Mouse (Mus musculus): ENCODE measurements around the gene Fam19a1. TPM values are rescaled to one million over a fixed set of nuclear protein-coding genes. Genes with fewer than 3 reads are reported as not detected.
"Not testable (repeated sequence)": the region's sequence is repeated elsewhere in the genome, so short reads cannot be mapped to it uniquely, and the experiment has no call there.

Fam19a1 gene
- total RNA-seq (2022), result 1 to 10 TPM; 1.6 to 4.4 (median 2.8) TPM

DNA sequence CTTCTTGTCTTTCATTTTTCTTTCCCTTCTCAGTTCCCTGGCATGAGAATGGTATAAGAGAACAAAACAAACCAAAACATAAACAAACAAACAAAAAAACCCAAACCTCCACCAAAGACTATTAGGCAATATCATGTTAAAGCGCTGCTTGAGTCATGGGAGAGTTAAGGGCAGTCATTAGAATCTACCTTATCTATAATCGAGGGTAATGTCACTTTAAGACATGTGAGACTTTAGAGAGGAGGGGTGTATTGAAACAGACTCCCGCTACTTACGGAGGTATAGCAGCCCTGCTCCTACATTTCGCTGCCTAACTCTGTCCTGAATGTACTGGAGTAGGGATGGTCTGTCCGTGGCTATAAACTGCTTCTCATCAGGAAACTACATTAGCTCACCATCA, at the start of gene Fam19a1:
Gene Fam19a1 (plus strand): TSS at position 301 of the 400 bp plus-strand sequence.
- no peak for DNase-seq

GRCm38 (mm10) chr6:96071080-96071479, 41.9 kb upstream of the Fam19a1 start:
- no peak for DNase-seq

DNA sequence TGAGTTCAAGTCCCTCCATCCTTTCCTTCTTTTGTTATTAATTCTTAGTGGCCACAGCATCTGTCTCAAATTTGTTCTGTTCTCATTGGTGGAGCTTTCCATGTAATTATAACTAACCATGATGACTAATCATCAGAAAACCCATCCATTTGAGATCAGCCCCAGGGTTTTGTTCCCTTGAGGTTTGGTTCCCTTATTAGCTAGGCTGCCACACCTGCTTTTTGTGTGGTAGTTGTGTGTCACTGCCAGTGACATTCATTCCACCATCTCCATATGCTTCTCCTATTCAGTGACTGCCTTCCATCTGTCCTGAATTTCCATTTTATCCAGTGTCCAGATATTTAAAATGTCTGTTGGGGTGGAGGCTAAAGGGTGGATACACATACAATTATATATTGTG, 41.4 kb upstream of the Fam19a1 start:
- DNase-seq, result no peak

- no peak for DNase-seq
Measured at GRCm38 (mm10) chr6:96089961-96090360, 23.0 kb upstream of the Fam19a1 start.

GRCm38 (mm10) chr6:96093716-96094115, 19.2 kb upstream of the Fam19a1 start:
- no peak for DNase-seq

DNA sequence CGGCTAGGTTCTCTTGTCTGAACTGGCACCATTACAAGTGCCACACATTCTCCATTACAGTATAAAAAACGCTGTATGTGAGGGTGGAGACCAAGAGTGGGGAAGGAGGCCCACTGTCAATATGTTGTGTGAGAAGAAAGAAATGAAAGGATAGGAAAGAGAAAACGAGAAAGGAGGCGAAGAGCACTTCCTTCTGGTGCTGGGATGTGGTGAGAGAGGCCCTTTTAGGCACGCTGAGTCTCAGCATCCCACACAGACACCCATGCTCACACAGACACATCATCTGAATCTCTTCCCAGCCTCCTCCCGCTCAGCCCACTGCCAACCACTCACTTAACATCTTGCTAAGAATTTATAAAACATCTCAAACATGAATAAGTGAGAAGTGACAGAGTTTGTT, 14.7 kb upstream of the Fam19a1 start:
- DNase-seq, result no peak

DNA sequence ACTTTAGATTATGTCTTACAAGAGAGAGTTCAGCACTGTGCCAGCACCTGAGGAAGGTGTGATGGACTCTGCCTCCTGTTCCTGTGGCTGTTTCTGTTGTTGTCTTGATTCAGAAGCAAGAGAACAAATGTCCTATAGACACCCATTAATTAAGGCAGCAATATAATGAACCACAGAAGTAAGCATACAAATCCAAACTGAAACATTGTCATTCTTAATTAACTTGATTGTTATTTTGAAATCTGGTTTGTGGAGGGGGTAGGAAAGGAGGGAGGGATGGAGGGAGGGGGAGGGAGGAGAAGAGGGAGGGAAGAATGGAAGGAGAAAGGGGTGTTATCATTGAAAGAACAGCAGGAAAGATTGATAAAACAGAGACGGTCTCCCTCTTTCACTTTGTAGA, 1.3 kb upstream of the Fam19a1 start:
- no peak for DNase-seq

DNA sequence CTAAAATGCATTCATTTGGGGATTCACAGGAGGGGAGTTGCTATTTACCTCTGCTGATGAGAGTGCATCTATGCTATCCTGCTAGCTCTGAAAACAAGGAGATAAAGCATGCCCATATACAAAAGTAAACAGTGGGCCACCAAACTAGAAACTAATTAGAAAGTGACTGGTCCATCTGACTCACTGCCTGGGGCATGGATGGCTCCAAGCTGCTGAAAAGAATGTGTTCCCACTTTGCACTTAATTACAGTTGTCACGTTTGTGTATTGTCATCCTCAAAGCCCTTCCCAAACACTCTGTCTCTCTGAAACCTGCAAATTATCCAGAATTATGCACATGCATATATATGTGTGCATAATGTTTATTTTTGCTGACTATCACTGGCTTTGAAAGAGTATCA, 1.2 kb downstream of the Fam19a1 start:
- DNase-seq, result no peak

- no peak for DNase-seq
Measured at GRCm38 (mm10) chr6:96116148-96116533, 3.2 kb downstream of the Fam19a1 start.

GRCm38 (mm10) chr6:96116534-96117272, 3.7 kb downstream of the Fam19a1 start:
- DNase-seq, result peak; percentile 9

GRCm38 (mm10) chr6:96143326-96143725, 30.4 kb downstream of the Fam19a1 start:
- no peak for DNase-seq

GRCm38 (mm10) chr6:96165403-96165802, 52.4 kb downstream of the Fam19a1 start:
- no peak for DNase-seq

DNA sequence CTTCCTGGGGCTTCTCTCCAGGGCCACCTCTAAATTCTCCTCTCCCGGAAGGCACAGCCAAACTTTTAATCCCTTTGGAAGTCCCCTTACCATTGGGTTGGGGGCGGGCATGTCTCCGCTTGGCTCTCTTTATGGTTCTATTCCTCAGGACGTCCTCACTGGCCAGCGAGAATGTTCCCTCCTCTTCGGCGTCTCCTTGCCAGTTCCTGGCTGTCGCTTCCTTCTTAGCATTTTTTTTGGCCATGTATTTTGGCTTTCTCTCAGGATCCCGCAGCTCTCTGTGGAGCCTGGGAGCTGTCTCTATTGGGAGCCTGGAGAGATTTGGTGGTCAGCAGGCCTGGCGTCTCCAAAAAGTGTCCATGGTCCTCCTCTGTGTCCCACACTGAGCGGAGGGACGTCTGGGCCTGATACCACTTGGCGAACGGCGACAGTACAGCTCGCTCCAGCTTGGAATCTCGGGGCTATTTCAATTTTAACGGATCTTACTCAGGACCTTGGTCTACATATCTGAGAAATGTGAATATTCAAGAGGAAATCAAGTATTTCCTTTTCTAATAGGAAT, 52.9 kb downstream of the Fam19a1 start, which contains the start of gene 1700123L14Rik:
Gene 1700123L14Rik (minus strand): TSS at position 426 of the 562 bp plus-strand sequence.
- DNase-seq, result no peak

- DNase-seq, result no peak
Measured at GRCm38 (mm10) chr6:96167031-96167430, 54.1 kb downstream of the Fam19a1 start.

- DNase-seq, result no peak
Measured at GRCm38 (mm10) chr6:96173681-96174080, 60.7 kb downstream of the Fam19a1 start.

- no peak for DNase-seq
Measured at GRCm38 (mm10) chr6:96178530-96178929, 65.6 kb downstream of the Fam19a1 start.

GRCm38 (mm10) chr6:96183392-96183791, 70.4 kb downstream of the Fam19a1 start:
- no peak for DNase-seq

GRCm38 (mm10) chr6:96186517-96186916, 73.6 kb downstream of the Fam19a1 start:
- no peak for DNase-seq

GRCm38 (mm10) chr6:96198991-96199390, 86.0 kb downstream of the Fam19a1 start:
- DNase-seq, result not testable (repeated sequence)

- DNase-seq, result no peak
Measured at GRCm38 (mm10) chr6:96205395-96205794, 92.4 kb downstream of the Fam19a1 start.

- DNase-seq, result no peak
Measured at GRCm38 (mm10) chr6:96234806-96235205, 121.9 kb downstream of the Fam19a1 start.

GRCm38 (mm10) chr6:96244320-96244719, 131.4 kb downstream of the Fam19a1 start:
- no peak for DNase-seq

GRCm38 (mm10) chr6:96252001-96252400, 139.0 kb downstream of the Fam19a1 start:
- no peak for DNase-seq

DNA sequence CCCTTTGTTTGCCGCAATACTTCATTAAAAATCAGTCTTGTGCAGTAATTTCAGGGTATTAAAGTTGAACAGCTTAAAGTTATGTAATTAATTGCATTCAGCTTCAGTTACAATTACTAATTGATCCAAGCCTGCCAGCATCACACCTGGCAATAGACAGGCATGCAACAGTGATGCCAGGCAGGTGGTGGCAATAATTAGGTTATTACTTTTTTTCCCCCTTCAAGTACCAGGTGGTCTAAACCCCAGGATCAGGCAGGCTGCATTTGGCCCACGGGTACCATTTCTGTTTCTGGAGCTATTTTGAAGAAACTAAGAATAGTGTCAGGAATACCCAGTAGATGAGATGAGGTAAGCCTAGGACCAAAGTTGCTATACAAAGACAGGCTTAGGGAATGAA, 141.9 kb downstream of the Fam19a1 start:
- DNase-seq, result no peak

Measured in adrenal gland, adult 8-10 months (tissue).